In the genomic region with DNA sequence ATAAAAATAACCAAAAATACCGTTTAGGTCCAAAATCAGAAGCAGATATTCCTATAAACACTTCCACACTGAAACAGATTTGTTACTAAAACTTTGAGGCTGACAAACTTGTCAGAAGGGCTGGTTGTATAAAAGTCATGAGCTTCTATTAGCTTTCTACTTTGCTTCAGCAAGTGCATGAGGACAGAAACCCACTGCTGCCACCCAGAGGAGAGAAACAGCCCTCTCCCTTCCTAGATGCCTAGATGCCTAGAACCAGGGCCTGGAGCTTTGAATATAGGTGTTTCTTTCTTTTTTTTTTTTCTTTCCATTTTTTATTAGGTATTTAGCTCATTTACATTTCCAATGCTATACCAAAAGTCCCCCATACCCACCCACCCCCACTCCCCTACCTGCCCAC, we compare ENCODE assay signal across 11 mouse cellular contexts.
DNase-seq lines count a peak whose midpoint lies in the region; ATAC-seq and TF ChIP-seq lines count a peak whose summit lies in the region.
"Had no signal": no experiment of that assay in that cellular context is flagged by ENCODE, and none has a peak within 500 bp of the region (broad histone marks: within the 10 kb centered on the region; RNA-seq: fewer than 3 reads in every experiment).

No protein-coding gene starts in this region.

- no peak overlapping the region for H3K9ac ChIP-seq in midbrain, embryonic 14.5 days (replicated peaks; ENCODE audit: low read length)
- H3K9ac ChIP-seq in midbrain, embryonic 13.5 days (replicated peaks), result no peak overlapping the region
- H3K9ac ChIP-seq in stomach, postnatal 0 days (ENCODE audit: low read length), result no peak overlapping the region
- H3K9ac ChIP-seq: forebrain, embryonic 13.5 days; heart, embryonic 13.5 days had no signal

- no peak for TF ChIP-seq EP300 in stomach, postnatal 0 days (optimal IDR thresholded peaks at IDR 0.05)

- no peaks in the 10 kb centered on the region for H3K27me3 ChIP-seq in kidney, adult 2 months (replicated peaks; ENCODE audit: control insufficient read depth, insufficient read depth, low read length)
- no peaks in the 10 kb centered on the region for H3K27me3 ChIP-seq in midbrain, embryonic 14.5 days (ENCODE audit: control insufficient read depth, insufficient read depth, low read length)
- H3K27me3 ChIP-seq in midbrain, embryonic 13.5 days, result no peaks in the 10 kb centered on the region
- H3K27me3 ChIP-seq in stomach, postnatal 0 days (ENCODE audit: control insufficient read depth, insufficient read depth, low read length), result no peaks in the 10 kb centered on the region
- H3K27me3 ChIP-seq: forebrain, embryonic 13.5 days; heart, embryonic 13.5 days had no signal

- TF ChIP-seq CTCF in kidney, adult 2 months (conservative IDR thresholded peaks at IDR 0.05; ENCODE audit: insufficient read depth, insufficient read length, low read depth, low read length), result peak; percentile 58
- peak; percentile 46; the same call in 1 of the 2 replicates for TF ChIP-seq CTCF in brain, embryonic 14.5 days (IDR thresholded peaks at IDR 0.05; ENCODE audit: borderline replicate concordance, extremely low read depth, insufficient read depth, insufficient read length)
- TF ChIP-seq CTCF in stomach, postnatal 0 days (IDR thresholded peaks at IDR 0.05; ENCODE audit: low read depth), result peak; percentile 48

- no peak overlapping the region for H3K4me3 ChIP-seq in kidney, adult 2 months (ENCODE audit: insufficient read depth, low read depth, low read length)
- H3K4me3 ChIP-seq in midbrain, embryonic 14.5 days (replicated peaks; ENCODE audit: low read depth, low read length), result no peak overlapping the region
- H3K4me3 ChIP-seq in midbrain, embryonic 13.5 days (replicated peaks), result no peak overlapping the region
- H3K4me3 ChIP-seq in stomach, postnatal 0 days (ENCODE audit: low read depth, low read length), result no peak overlapping the region
- H3K4me3 ChIP-seq: forebrain, embryonic 13.5 days; heart, embryonic 13.5 days had no signal

- H3K4me1 ChIP-seq in kidney, adult 2 months (ENCODE audit: control insufficient read depth, insufficient read depth, low read length), result no peaks in the 10 kb centered on the region
- H3K4me1 ChIP-seq in midbrain, embryonic 14.5 days (ENCODE audit: control insufficient read depth, insufficient read depth, low read length), result no peaks in the 10 kb centered on the region
- H3K4me1 ChIP-seq in midbrain, embryonic 13.5 days (replicated peaks), result no peaks in the 10 kb centered on the region
- no peaks in the 10 kb centered on the region for H3K4me1 ChIP-seq in stomach, postnatal 0 days (replicated peaks; ENCODE audit: control insufficient read depth, insufficient read depth)
- H3K4me1 ChIP-seq: forebrain, embryonic 13.5 days; heart, embryonic 13.5 days had no signal

- no peaks in the 10 kb centered on the region for H3K36me3 ChIP-seq in kidney, adult 2 months (ENCODE audit: control insufficient read depth, insufficient read depth, low read length)
- no peaks in the 10 kb centered on the region for H3K36me3 ChIP-seq in midbrain, embryonic 14.5 days (ENCODE audit: control insufficient read depth, insufficient read depth, low read length)
- H3K36me3 ChIP-seq in midbrain, embryonic 13.5 days, result no peaks in the 10 kb centered on the region
- H3K36me3 ChIP-seq in stomach, postnatal 0 days (ENCODE audit: control insufficient read depth, insufficient read depth, low read length), result no peaks in the 10 kb centered on the region
- H3K36me3 ChIP-seq: heart, embryonic 13.5 days had no signal

- peak; percentile 39 for DNase-seq in kidney, adult 2 months
- DNase-seq in kidney, adult 11 months, result no peak
- DNase-seq in midbrain, embryonic 14.5 days, result peak; percentile 33
- DNase-seq in brain, embryonic 14.5 days (ENCODE audit: low read depth), result peak; percentile 39
- DNase-seq in stomach, postnatal 0 days (ENCODE audit: low spot score), result no peak
- no peak for DNase-seq in yolk sac, embryonic 10.5 days (ENCODE audit: low spot score)
- DNase-seq: cerebellum, adult 18-20 months; thymus, postnatal 14 days had no signal

- H3K4me2 ChIP-seq in midbrain, embryonic 14.5 days (ENCODE audit: low read length), result no peak overlapping the region
- no peak overlapping the region for H3K4me2 ChIP-seq in midbrain, embryonic 13.5 days (replicated peaks)
- no peak overlapping the region for H3K4me2 ChIP-seq in stomach, postnatal 0 days (replicated peaks; ENCODE audit: low read depth)
- H3K4me2 ChIP-seq: forebrain, embryonic 13.5 days; heart, embryonic 13.5 days had no signal

- no peak for TF ChIP-seq POLR2A in kidney, adult 2 months (IDR thresholded peaks at IDR 0.05; ENCODE audit: low read depth, low read length)
- TF ChIP-seq POLR2A in brain, embryonic 14.5 days (IDR thresholded peaks at IDR 0.05; ENCODE audit: borderline replicate concordance, extremely low read depth, insufficient read depth, insufficient read length, poor library complexity, severe bottlenecking), result no peak

- no peak for ATAC-seq in midbrain, embryonic 14.5 days (ENCODE audit: low FRiP score, low TSS enrichment)
- no peak for ATAC-seq in midbrain, embryonic 13.5 days
- no peak for ATAC-seq in stomach, postnatal 0 days (ENCODE audit: low FRiP score, low TSS enrichment)
- ATAC-seq: forebrain, embryonic 13.5 days had no signal

- WGBS in kidney, adult 2 months, result 55% methylated on average over 1 of the region's 1 CpGs
- 62% methylated on average over 1 of the region's 1 CpGs for WGBS in midbrain, embryonic 14.5 days
- WGBS in midbrain, embryonic 13.5 days, result 74% methylated on average over 1 of the region's 1 CpGs
- WGBS in stomach, postnatal 0 days, result 59% methylated on average over 1 of the region's 1 CpGs

- H3K9me3 ChIP-seq in midbrain, embryonic 14.5 days (ENCODE audit: control insufficient read depth, low read length), result no peaks in the 10 kb centered on the region
- no peaks in the 10 kb centered on the region for H3K9me3 ChIP-seq in midbrain, embryonic 13.5 days
- H3K9me3 ChIP-seq in stomach, postnatal 0 days (ENCODE audit: control insufficient read depth, low read length), result no peaks in the 10 kb centered on the region
- H3K9me3 ChIP-seq: forebrain, embryonic 13.5 days; heart, embryonic 13.5 days had no signal

- no peak overlapping the region for H3K27ac ChIP-seq in kidney, adult 2 months (ENCODE audit: insufficient read depth, low read depth, low read length)
- H3K27ac ChIP-seq in midbrain, embryonic 14.5 days (replicated peaks; ENCODE audit: low read depth, low read length), result no peak overlapping the region
- H3K27ac ChIP-seq in midbrain, embryonic 13.5 days, result no peak overlapping the region
- H3K27ac ChIP-seq in stomach, postnatal 0 days (replicated peaks), result no peak overlapping the region
- H3K27ac ChIP-seq: forebrain, embryonic 13.5 days; heart, embryonic 13.5 days had no signal

Comparison
In these comparisons a context has a peak if more than half of its experiments do, and no peak if none do; other contexts are left out.
1. DNase-seq: peak in kidney, adult 2 months (single experiment), midbrain, embryonic 14.5 days (single experiment) and brain, embryonic 14.5 days (single experiment); none in kidney, adult 11 months (single experiment), stomach, postnatal 0 days (single experiment) and yolk sac, embryonic 10.5 days (single experiment).
2. Peak in every context shown above with its lines, with median percentiles within 50 percentile points of each other: CTCF ChIP-seq.